Mouse (Mus musculus) kidney, postnatal 14 days (tissue): ENCODE results near the gene Grifin.

Experiments used
- DNase-seq: peaks from one replicate; pipeline ENCODE4 v3.0.0; 2022; ENCODE audit warnings: mixed read lengths

Grifin gene

GRCm38 (mm10) chr5:140564896-140565295, at the start of gene Grifin:
TSS of gene Grifin (minus strand) at chr5:140565071.
- no peak for DNase-seq

- no peak for DNase-seq
Observed at GRCm38 (mm10) chr5:140614141-140614540, 49.3 kb upstream of the Grifin start.

GRCm38 (mm10) chr5:140612191-140612590, 47.3 kb upstream of the Grifin start:
- no peak for DNase-seq

- DNase-seq: no peak
Observed at GRCm38 (mm10) chr5:140611611-140612185, 46.8 kb upstream of the Grifin start.

GRCm38 (mm10) chr5:140611021-140611583, 46.2 kb upstream of the Grifin start:
- DNase-seq: peak; percentile 89

- peak; percentile 75 for DNase-seq
Observed at GRCm38 (mm10) chr5:140610273-140611011, 45.6 kb upstream of the Grifin start.

GRCm38 (mm10) chr5:140609511-140610272, 44.8 kb upstream of the Grifin start:
- DNase-seq: peak; percentile 72

GRCm38 (mm10) chr5:140608634-140609015, 43.8 kb upstream of the Grifin start:
- no peak for DNase-seq

GRCm38 (mm10) chr5:140607836-140608633, 43.2 kb upstream of the Grifin start:
- no peak for DNase-seq

GRCm38 (mm10) chr5:140607001-140607835, 42.3 kb upstream of the Grifin start, which contains the start of gene Lfng:
TSS of gene Lfng (plus strand) at chr5:140607320.
- peak; percentile 95 for DNase-seq

GRCm38 (mm10) chr5:140606386-140606785, 41.5 kb upstream of the Grifin start:
- peak; percentile 66 for DNase-seq

- DNase-seq: no peak
Observed at GRCm38 (mm10) chr5:140605228-140605627, 40.4 kb upstream of the Grifin start.

- no peak for DNase-seq
Observed at GRCm38 (mm10) chr5:140604386-140604785, 39.5 kb upstream of the Grifin start.

GRCm38 (mm10) chr5:140602540-140602939, 37.7 kb upstream of the Grifin start:
- DNase-seq: peak; percentile 24

GRCm38 (mm10) chr5:140601712-140602111, 36.8 kb upstream of the Grifin start:
- DNase-seq: no peak

GRCm38 (mm10) chr5:140599939-140600338, 35.1 kb upstream of the Grifin start:
- DNase-seq: peak; percentile 19

- no peak for DNase-seq
Observed at GRCm38 (mm10) chr5:140597787-140598186, 32.9 kb upstream of the Grifin start.

- peak; percentile 82 for DNase-seq
Observed at GRCm38 (mm10) chr5:140596927-140597588, 32.2 kb upstream of the Grifin start.

- DNase-seq: no peak
Observed at GRCm38 (mm10) chr5:140596426-140596825, 31.6 kb upstream of the Grifin start.

GRCm38 (mm10) chr5:140594846-140595245, 30.0 kb upstream of the Grifin start:
- DNase-seq: no peak
